8 mouse cellular contexts compared by ENCODE assay signal in the genomic region with DNA sequence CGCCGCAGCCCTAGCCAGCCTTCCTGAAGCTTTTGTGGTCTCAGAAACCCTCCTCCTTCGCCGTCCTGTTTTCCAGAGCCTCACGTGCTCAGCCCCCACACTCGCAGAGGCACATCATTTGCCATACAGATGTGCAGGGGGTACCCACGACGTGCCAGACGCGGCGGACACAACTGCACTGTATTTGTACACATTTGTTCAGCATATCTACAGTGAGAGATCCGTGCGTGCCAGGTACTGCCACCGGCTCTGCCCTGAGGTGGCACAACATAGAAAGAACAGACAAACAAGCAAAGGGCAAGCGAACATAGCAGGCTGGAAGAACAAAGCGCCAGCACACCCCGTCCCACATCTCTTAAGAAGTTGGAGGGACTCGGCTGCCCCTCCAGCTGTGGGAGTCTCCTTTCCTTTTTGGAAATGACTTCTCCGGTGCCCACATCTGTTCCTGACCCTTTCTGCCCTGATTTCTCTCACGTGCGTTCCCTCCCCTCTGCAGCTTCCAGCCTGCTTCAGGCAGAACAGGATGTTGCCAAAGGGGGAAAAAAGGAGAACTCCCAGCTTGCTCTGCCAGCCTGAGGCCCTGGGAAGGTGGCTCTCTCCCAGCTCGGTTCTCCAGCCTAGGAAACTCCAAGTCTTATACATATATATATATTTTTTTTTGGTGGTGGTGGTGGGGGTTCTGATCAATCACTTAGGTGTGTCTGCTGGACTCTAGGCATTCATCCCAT. TPM values are rescaled to one million over a fixed set of nuclear protein-coding genes. Genes with fewer than 3 reads are reported as not detected.
DNase-seq lines count a peak whose midpoint lies in the region; ATAC-seq and TF ChIP-seq lines count a peak whose summit lies in the region.

No protein-coding gene starts in this region.

- TF ChIP-seq EP300 in ES-Bruce4 (IDR thresholded peaks at IDR 0.05; ENCODE audit: insufficient read depth, low read depth, low read length): no peak
- TF ChIP-seq EP300 in liver, embryonic 14.5 days (IDR thresholded peaks at IDR 0.05; ENCODE audit: low read depth): no peak

- peak overlapping the region; percentile 49 for H3K9ac ChIP-seq in ES-Bruce4 (ENCODE audit: low read depth, poor library complexity, severe bottlenecking)
- peak overlapping the region; percentile 50 for H3K9ac ChIP-seq in forebrain, embryonic 15.5 days (replicated peaks)
- H3K9ac ChIP-seq in liver, embryonic 14.5 days (replicated peaks): no peak overlapping the region
- H3K9ac ChIP-seq in stomach, embryonic 16.5 days (ENCODE audit: low read length): peak overlapping the region; percentile 65

- WGBS in forebrain, embryonic 15.5 days: 1% methylated on average over 22 of the region's 22 CpGs
- WGBS in liver, embryonic 14.5 days (ENCODE audit: insufficient replicate concordance): 5% methylated on average over 22 of the region's 22 CpGs
- 7% methylated on average over 22 of the region's 22 CpGs for WGBS in stomach, embryonic 16.5 days

- no peaks in the 10 kb centered on the region for H3K9me3 ChIP-seq in ES-Bruce4 (replicated peaks; ENCODE audit: control insufficient read depth, insufficient read depth, low read length, poor library complexity, severe bottlenecking)
- H3K9me3 ChIP-seq in forebrain, embryonic 15.5 days: no peaks in the 10 kb centered on the region
- no peaks in the 10 kb centered on the region for H3K9me3 ChIP-seq in liver, embryonic 14.5 days (ENCODE audit: control insufficient read depth, low read length)
- H3K9me3 ChIP-seq in stomach, embryonic 16.5 days (replicated peaks; ENCODE audit: control insufficient read depth, low read length): no peaks in the 10 kb centered on the region

- H3K27me3 ChIP-seq in ES-Bruce4 (ENCODE audit: control insufficient read depth, insufficient read depth, low read length, poor library complexity, severe bottlenecking): peaks cover 4% of the 10 kb centered on the region; the same call in 1 of the 2 replicates
- peaks cover 29% of the 10 kb centered on the region for H3K27me3 ChIP-seq in forebrain, embryonic 15.5 days
- H3K27me3 ChIP-seq in liver, embryonic 14.5 days (ENCODE audit: control insufficient read depth, insufficient read depth, low read length): peaks cover 31% of the 10 kb centered on the region
- H3K27me3 ChIP-seq in stomach, embryonic 16.5 days (ENCODE audit: control insufficient read depth, insufficient read depth, low read length): peaks cover 33% of the 10 kb centered on the region

- peak; percentile 66 for ATAC-seq in forebrain, embryonic 15.5 days (replicated peaks)
- no peak for ATAC-seq in liver, embryonic 14.5 days (ENCODE audit: insufficient read depth)
- ATAC-seq in stomach, embryonic 16.5 days (ENCODE audit: insufficient read depth, low FRiP score): no peak

- H3K4me2 ChIP-seq in forebrain, embryonic 15.5 days (replicated peaks): peak overlapping the region; percentile 100
- H3K4me2 ChIP-seq in liver, embryonic 14.5 days (ENCODE audit: low read depth): peak overlapping the region; percentile 42
- peak overlapping the region; percentile 94 for H3K4me2 ChIP-seq in stomach, embryonic 16.5 days (ENCODE audit: low read depth, low read length)

- no peak for TF ChIP-seq CTCF in ES-Bruce4 (IDR thresholded peaks at IDR 0.05; ENCODE audit: low read depth, low read length)
- no peak for TF ChIP-seq CTCF in liver, embryonic 14.5 days (IDR thresholded peaks at IDR 0.05; ENCODE audit: low read depth)

- no peak overlapping the region for H3K27ac ChIP-seq in ES-Bruce4 (ENCODE audit: insufficient read depth, low read length)
- H3K27ac ChIP-seq in forebrain, embryonic 15.5 days (replicated peaks): no peak overlapping the region
- H3K27ac ChIP-seq in liver, embryonic 14.5 days: no peak overlapping the region
- H3K27ac ChIP-seq in stomach, embryonic 16.5 days (ENCODE audit: low read length): no peak overlapping the region

- no peaks in the 10 kb centered on the region for H3K4me1 ChIP-seq in ES-Bruce4 (ENCODE audit: control insufficient read depth, insufficient read depth, low read length)
- peaks cover 19% of the 10 kb centered on the region for H3K4me1 ChIP-seq in forebrain, embryonic 15.5 days
- no peaks in the 10 kb centered on the region for H3K4me1 ChIP-seq in liver, embryonic 14.5 days (replicated peaks; ENCODE audit: control insufficient read depth in 2 of 2, insufficient read depth in 2 of 2, low read length in 1 of 2)
- H3K4me1 ChIP-seq in stomach, embryonic 16.5 days (ENCODE audit: control insufficient read depth, insufficient read depth, low read length): peaks cover 10% of the 10 kb centered on the region

- no peaks in the 10 kb centered on the region for H3K36me3 ChIP-seq in ES-Bruce4 (ENCODE audit: control insufficient read depth, insufficient read depth, low read length, poor library complexity, severe bottlenecking)
- H3K36me3 ChIP-seq in forebrain, embryonic 15.5 days: no peaks in the 10 kb centered on the region
- no peaks in the 10 kb centered on the region for H3K36me3 ChIP-seq in liver, embryonic 14.5 days (replicated peaks; ENCODE audit: control insufficient read depth, insufficient read depth, low read depth)
- H3K36me3 ChIP-seq in stomach, embryonic 16.5 days (ENCODE audit: control insufficient read depth, insufficient read depth, low read length): no peaks in the 10 kb centered on the region

- DNase-seq in cerebellum, postnatal 10 days: peak; percentile 11 to 15
- DNase-seq in cerebellum, adult 8-10 months: no peak
- DNase-seq in liver, embryonic 14.5 days (ENCODE audit: low read depth in 3 of 3, low spot score in 3 of 3): no peak
- DNase-seq in cerebellum, adult 18-20 months: no peak
- no peak for DNase-seq in adrenal gland, postnatal 4 days (ENCODE audit: low spot score in 2 of 2)

- TF ChIP-seq POLR2A in ES-Bruce4 (IDR thresholded peaks at IDR 0.05; ENCODE audit: insufficient read depth, low read length): no peak

- H3K4me3 ChIP-seq in ES-Bruce4 (ENCODE audit: low read depth, low read length): peak overlapping the region; percentile 81
- H3K4me3 ChIP-seq in forebrain, embryonic 15.5 days: peak overlapping the region; percentile 55
- no peak overlapping the region for H3K4me3 ChIP-seq in liver, embryonic 14.5 days (ENCODE audit: insufficient read depth in 1 of 2, low read depth in 2 of 2, low read length in 2 of 2)
- peak overlapping the region; percentile 52 for H3K4me3 ChIP-seq in stomach, embryonic 16.5 days (replicated peaks; ENCODE audit: low read length)

RNA-seq across cellular contexts. Expression of a gene that starts 0.5 kb away (rescaled TPM):
- polyA plus RNA-seq in ES-Bruce4 (2011; ENCODE audit: insufficient read depth, insufficient read length, low read depth, missing spikeins): not detected in 2 replicates
- polyA plus RNA-seq in forebrain, embryonic 15.5 days (2015; fragmentation: Nextera tagmentation; extraction: Ambion mirVana): 2.1 and 2.4 TPM in 2 replicates
- 0.03 TPM in 1 of 2 replicates, not detected in the other for polyA plus RNA-seq in liver, embryonic 14.5 days (2012; rRNA removed)
- not detected in 2 replicates for polyA plus RNA-seq in liver, embryonic 14.5 days (2014; fragmentation: Nextera tagmentation; extraction: Ambion mirVana)
- polyA plus RNA-seq in stomach, embryonic 16.5 days (2015; fragmentation: Nextera tagmentation; extraction: Ambion mirVana): 0.27 TPM in 1 of 2 replicates, not detected in the other
- under 1 TPM in 1 of 2 experiments, not detected in 1; 0.25 TPM for total RNA-seq in adrenal gland, postnatal 4 days (2021)

RNA-seq across cellular contexts. Expression of a gene that starts 34.3 kb away (rescaled TPM):
- 2.1 and 2.9 TPM in 2 replicates for polyA plus RNA-seq in ES-Bruce4 (2011; ENCODE audit: insufficient read depth, insufficient read length, low read depth, missing spikeins)
- 22.5 and 24.2 TPM in 2 replicates for polyA plus RNA-seq in forebrain, embryonic 15.5 days (2015; fragmentation: Nextera tagmentation; extraction: Ambion mirVana)
- polyA plus RNA-seq in liver, embryonic 14.5 days (2012; rRNA removed): 0.03 TPM in 2 replicates
- polyA plus RNA-seq in liver, embryonic 14.5 days (2014; fragmentation: Nextera tagmentation; extraction: Ambion mirVana): 0.05 TPM in 1 of 2 replicates, not detected in the other
- polyA plus RNA-seq in stomach, embryonic 16.5 days (2015; fragmentation: Nextera tagmentation; extraction: Ambion mirVana): 1.2 and 1.6 TPM in 2 replicates
- 1 to 10 TPM; 7.2 to 7.3 TPM for total RNA-seq in adrenal gland, postnatal 4 days (2021)

Comparison
In these comparisons a context has a peak if more than half of its experiments do, and no peak if none do; other contexts are left out.
1. DNase-seq: peak in cerebellum, postnatal 10 days (2 of 2); none in cerebellum, adult 8-10 months (single experiment), liver, embryonic 14.5 days (0 of 3), cerebellum, adult 18-20 months (0 of 2) and adrenal gland, postnatal 4 days (0 of 2).
2. H3K4me3 ChIP-seq: peak in ES-Bruce4 (single experiment), forebrain, embryonic 15.5 days (single experiment) and stomach, embryonic 16.5 days (single experiment); none in liver, embryonic 14.5 days (0 of 2).
3. H3K4me2 ChIP-seq: peak in every context shown above with its lines; median percentile 100 in forebrain, embryonic 15.5 days; 94 in stomach, embryonic 16.5 days; 42 in liver, embryonic 14.5 days.